Mouse (Mus musculus): Measurements from ENCODE around the gene Flywch1. TPM values are rescaled to one million over a fixed set of nuclear protein-coding genes. Genes with fewer than 3 reads are reported as not detected.

Gene Flywch1
- polyA plus RNA-seq (2012; rRNA removed; ENCODE audit: low replicate concordance): 15.9 and 34.2 TPM in 2 replicates

DNA sequence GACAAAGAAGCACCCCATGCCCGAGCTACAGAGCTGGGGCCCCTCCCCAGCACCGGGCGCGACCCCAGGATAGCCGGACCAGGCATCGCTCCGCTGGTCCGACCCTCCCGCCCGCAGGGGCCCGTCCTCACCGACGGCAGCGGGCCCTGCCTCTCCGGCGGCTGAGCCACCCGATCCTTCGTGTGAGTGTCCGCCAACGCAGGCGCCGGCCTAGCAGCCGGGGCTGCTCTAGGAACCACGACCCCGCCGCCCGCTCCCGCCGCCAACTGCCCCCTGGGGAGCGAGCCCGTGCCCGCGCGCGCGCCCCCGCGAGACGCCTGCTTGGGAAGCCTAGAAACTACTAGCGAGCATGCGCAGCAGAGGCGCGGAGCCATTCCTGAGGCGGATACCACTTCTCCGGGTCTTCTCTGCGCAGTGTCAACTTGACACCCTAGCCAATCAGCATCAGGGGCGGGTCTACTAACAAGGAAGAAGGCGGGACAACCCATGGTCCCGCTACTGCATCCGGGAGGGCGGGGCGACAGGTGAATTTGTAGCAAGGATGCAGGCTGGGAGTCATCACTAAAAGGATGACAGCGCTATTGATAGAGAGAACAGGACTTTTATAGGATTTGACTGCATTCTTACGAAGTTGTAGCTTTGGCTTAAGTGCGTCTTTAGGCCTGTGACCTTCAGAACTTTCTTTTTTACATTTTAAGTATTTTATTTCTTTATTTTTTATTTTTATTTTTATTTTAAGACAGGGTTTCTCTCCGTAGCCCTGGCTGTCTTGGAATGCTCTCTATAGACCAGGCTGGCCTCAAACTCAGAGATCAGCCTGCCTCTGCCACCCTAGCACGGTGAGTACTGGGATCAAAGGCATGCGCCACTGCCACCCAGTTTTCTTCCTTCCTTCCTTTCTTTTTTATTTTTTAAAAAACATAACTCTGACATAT is at the start of gene Flywch1:
TSS of gene Flywch1 (minus strand) at position 319 of the 935 bp plus-strand sequence.

DNA sequence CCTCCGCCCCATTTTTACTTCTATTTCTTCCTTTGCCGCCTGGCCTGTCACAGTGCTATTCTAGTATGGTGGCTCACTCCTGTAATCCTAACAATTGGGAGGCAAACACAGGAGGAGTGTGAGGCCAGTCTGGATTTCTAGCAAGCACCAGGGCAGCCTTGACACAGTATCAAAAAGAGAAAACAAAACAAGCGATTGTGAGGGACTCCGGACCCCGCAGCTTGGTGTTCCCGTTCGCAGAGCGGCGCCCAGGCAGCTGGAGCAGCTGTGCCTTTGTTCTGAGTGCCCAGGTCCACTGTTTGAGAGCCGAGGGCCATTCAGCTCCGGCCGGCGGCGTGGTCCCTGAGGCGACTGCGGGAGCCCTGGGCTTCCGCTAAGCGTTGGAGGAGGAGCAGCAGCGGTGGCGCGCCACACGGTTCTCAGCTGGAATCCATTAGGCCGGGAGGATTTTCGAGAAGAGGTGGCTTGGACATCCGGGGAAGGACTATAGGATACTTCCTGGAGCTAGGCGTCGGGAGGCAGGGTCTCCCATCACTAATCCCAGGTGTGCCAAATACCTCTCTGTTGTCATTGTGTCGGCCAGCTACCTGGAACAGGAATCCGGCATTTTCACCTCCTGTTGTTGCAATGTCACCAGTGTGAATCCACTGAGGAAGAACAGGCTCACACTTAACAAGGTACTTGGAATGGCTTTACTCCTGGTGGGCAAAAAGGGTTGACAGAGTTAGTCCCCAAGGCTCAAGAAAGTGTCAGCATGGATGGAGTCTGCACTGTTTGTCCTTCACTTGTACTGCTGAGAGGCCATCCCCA is 19.1 kb upstream of the Flywch1 start, which contains the start of gene Srrm2:
TSS of gene Srrm2 (plus strand) at position 264 of the 810 bp plus-strand sequence.

DNA sequence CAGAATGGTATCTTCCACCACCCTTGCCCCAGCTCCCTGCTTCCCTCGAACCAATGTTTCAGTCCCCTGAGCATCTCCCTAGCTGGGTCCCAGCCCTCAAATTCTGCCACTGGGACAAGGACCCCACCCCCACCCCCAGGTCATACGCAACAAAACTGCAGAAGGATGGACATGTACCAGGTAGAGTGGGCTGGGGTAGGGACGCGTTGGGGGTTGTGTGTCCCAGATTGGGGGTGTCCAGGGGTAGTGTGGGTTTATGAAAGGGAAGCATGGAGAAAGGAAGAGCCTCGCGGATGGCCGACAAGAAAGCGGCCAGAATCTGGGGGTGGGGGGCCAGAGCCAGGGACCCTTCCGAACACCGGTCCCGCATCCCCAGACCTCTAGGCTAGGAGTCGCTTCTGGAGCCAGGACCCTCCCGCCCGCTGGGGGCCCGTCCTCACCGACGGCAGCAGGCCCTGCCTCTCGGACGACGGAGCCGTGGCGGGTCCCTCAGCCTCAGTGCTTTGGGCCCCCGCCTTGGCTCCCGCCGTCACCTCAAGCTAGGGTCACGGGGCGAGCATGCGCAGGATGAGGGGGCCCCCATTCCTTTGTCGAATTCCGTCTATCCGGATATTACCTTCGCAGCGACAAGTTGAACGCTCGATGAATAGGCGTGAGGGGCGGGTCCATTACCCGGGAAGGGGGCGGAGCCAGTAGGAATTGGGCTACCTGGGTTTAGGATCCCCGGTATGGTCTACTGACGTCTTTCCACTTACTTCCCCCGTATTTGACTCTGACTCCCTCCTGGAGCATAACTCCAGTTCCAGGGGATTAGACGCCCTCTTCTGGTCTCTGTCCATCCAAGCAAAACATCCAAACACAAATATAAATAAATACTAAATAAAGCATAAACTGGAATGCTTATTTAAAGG is 14.4 kb upstream of the Flywch1 start, which contains the start of gene Flywch2:
TSS of gene Flywch2 (minus strand) at position 521 of the 911 bp plus-strand sequence.

DNA sequence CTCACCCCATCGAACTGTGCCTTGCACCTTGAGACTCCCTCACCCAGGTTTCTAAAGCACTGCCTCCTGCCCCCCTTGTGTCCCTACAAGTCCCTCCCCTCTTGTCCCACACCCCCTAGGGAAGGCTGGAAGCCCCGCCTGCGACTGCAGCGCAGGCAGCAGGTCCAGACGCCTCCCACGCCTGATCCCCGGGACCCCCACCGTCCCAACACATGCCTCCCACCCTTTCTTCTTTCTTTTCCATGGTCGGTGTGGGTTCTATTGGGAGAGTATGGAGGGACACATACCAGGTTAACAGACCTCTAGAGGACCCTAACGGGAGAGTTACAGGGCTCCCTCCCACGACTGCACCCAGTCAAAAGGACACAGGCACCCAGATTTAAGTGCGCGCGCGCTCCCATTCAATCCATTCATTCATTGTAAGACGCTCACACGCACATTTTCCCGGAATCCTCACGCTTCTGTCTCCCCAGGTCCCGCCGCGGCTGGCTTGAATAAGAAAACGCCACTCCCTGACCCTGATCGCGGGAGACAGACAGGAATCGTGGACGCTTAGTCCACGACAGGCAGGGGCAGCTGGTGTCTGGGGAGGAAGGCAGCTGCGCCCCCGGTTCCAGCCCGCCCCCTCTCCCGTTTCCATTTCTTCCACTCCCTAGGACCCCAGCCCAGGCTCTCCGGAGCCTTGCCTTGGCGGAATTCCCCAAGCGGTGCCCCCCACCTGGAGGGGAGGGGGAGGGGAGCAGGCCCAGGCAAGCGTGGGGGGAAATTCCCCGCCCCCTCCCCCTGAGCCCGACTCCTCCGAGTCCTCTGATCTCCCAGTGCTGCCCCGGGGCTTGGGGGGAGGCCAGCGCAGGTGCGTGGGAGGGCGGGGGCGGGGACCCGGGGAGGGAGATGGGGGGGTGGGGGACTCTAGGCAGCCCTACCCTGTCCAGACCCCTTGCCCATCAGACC is 25.8 kb downstream of the Flywch1 start, which contains the start of gene Kremen2:
TSS of gene Kremen2 (minus strand) at position 533 of the 951 bp plus-strand sequence.

DNA sequence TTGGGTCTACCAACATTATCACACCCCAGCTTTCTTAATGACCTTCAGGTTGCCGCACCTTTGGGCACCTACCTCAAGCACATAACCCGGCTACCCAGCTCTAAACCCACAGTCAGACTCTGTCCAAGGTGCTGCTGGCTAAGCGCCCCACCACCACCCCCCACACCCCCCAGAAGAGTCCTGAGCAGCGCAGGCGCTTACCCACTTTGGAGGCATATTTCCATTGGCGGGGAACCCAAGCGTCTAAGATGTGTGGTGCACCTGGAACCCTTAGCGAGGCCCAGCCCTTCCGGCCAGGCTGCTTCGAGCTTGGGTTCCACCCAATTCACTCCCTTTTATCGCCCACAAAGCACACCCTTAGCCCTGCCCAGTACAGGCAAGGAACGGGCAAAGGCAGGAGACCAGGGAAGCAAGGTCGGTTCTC is 30.8 kb downstream of the Flywch1 start, which contains the start of gene Paqr4:
TSS of gene Paqr4 (minus strand) at position 270 of the 424 bp plus-strand sequence.

DNA sequence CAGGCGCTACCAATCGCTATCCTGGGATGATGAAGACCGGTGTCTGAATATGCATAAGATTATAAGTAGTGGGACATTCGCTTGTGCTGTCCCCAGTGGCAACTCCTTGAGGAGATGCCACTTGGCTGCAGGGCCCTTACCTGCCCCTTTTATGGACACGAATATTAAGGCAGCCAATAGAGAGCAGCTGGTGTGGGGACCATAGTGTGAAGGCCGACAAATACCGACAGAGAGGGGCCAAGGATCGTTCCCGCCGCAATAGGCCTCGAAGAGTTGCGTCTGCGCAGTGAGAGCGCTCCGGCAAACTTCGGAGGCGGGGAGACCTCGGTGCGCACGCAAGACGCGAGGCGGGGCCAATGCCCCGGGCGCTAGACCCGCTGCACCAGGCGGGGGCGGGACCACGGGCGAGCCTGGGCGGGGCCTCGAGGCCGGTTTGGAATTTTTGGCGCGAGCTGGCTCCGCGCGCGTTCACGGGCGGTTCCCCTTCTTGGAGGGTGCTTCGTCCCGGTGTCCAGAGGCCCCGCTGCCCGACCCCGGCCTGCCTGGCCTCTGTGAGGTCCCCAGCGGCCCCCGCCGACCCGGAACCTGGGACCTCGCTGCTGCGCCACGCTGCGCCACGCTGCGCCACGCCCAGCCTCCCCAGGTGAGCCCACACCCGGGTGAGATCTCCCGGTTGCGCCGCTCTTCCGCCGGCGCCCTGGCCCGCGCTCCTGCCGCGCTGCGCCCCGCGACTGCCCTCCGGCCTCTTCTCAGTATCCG is 45.2 kb downstream of the Flywch1 start, which contains the start of gene Pkmyt1:
TSS of gene Pkmyt1 (plus strand) at position 338 of the 759 bp plus-strand sequence.

DNA sequence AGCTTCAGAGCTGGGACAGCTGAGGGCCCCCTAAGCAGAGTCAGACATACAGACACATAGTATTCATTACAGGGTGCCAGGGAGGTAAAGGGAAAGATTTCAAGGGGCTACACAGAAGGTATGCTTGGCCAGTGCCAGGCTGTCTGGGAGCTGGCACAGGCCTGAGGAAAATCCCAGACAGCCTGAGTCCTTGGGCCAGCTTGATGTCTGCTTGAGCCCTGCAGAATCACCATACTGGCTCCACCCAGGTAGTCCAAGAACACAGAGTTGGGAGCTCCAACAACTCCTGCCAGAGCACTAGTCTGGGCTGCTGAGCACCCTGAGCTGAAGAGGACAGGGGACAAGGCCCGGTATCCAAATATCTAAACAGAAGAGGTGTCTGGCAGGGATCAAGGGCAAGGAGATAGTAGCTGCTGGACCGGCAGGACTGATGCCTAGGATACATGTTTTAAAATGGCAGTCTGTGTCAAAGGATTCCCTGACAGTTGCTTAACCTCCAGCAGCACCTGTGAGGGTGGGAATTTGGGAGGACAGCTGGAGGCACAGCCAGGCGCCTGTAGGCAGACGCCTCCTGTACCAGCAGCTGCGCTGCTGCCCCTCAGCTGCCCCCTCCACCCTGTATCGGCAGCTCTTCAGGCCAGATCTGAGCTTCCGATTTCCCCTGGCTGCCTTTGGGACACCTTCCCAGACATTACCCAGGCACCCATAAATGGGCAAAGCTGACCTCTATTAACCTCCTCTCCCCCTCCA is 48.9 kb downstream of the Flywch1 start, which contains the start of gene 1520401A03Rik:
TSS of gene 1520401A03Rik (minus strand) at position 408 of the 750 bp plus-strand sequence.

Other genes starting within 250 kb of the Flywch1 start
- gene Zfp213, start 207.4 kb downstream of the Flywch1 start, polyA plus RNA-seq (2012; rRNA removed; ENCODE audit: low replicate concordance): 12.0 and 13.1 TPM in 2 replicates
- 6.5 and 13.2 TPM in 2 replicates for gene Zfp13, start 172.1 kb downstream of the Flywch1 start, polyA plus RNA-seq (2012; rRNA removed; ENCODE audit: low replicate concordance)
- not detected in 2 replicates for gene Zscan10, start 170.7 kb downstream of the Flywch1 start, polyA plus RNA-seq (2012; rRNA removed; ENCODE audit: low replicate concordance)
- gene Mmp25, start 126.3 kb downstream of the Flywch1 start, polyA plus RNA-seq (2012; rRNA removed; ENCODE audit: low replicate concordance): 0.81 and 1.5 TPM in 2 replicates
- gene Bicdl2, start 111.1 kb downstream of the Flywch1 start, polyA plus RNA-seq (2012; rRNA removed; ENCODE audit: low replicate concordance): 5.3 and 6.5 TPM in 2 replicates
- gene Hcfc1r1, start 98.0 kb downstream of the Flywch1 start, polyA plus RNA-seq (2012; rRNA removed; ENCODE audit: low replicate concordance): 423 and 457 TPM in 2 replicates
- 22.7 and 23.3 TPM in 2 replicates for gene Thoc6, start 97.7 kb downstream of the Flywch1 start, polyA plus RNA-seq (2012; rRNA removed; ENCODE audit: low replicate concordance)
- gene Tnfrsf12a, start 94.1 kb downstream of the Flywch1 start, polyA plus RNA-seq (2012; rRNA removed; ENCODE audit: low replicate concordance): 16.8 and 17.2 TPM in 2 replicates
- 0.44 and 1.2 TPM in 2 replicates for gene Cldn6, start 92.4 kb downstream of the Flywch1 start, polyA plus RNA-seq (2012; rRNA removed; ENCODE audit: low replicate concordance)
- 0.14 and 0.55 TPM in 2 replicates for gene Cldn9, start 87.6 kb downstream of the Flywch1 start, polyA plus RNA-seq (2012; rRNA removed; ENCODE audit: low replicate concordance)
- 0.05 and 0.09 TPM in 2 replicates for gene 1520401A03Rik, start 48.8 kb downstream of the Flywch1 start, polyA plus RNA-seq (2012; rRNA removed; ENCODE audit: low replicate concordance)
- gene Pkmyt1, start 45.3 kb downstream of the Flywch1 start, polyA plus RNA-seq (2012; rRNA removed; ENCODE audit: low replicate concordance): 58.5 and 61.5 TPM in 2 replicates
- 144 and 151 TPM in 2 replicates for gene Paqr4, start 30.7 kb downstream of the Flywch1 start, polyA plus RNA-seq (2012; rRNA removed; ENCODE audit: low replicate concordance)
- gene Kremen2, start 25.8 kb downstream of the Flywch1 start, polyA plus RNA-seq (2012; rRNA removed; ENCODE audit: low replicate concordance): 5.0 and 7.8 TPM in 2 replicates
- gene Flywch2, start 14.5 kb upstream of the Flywch1 start, polyA plus RNA-seq (2012; rRNA removed; ENCODE audit: low replicate concordance): 3.8 and 6.0 TPM in 2 replicates
- gene Srrm2, start 18.9 kb upstream of the Flywch1 start, polyA plus RNA-seq (2012; rRNA removed; ENCODE audit: low replicate concordance): 340 and 451 TPM in 2 replicates
- gene Elob, start 57.5 kb upstream of the Flywch1 start, polyA plus RNA-seq (2012; rRNA removed; ENCODE audit: low replicate concordance): 480 and 804 TPM in 2 replicates
- gene Prss33, start 64.5 kb upstream of the Flywch1 start, polyA plus RNA-seq (2012; rRNA removed; ENCODE audit: low replicate concordance): 0.11 and 1.1 TPM in 2 replicates
- 308 and 338 TPM in 2 replicates for gene Prss32, start 72.3 kb upstream of the Flywch1 start, polyA plus RNA-seq (2012; rRNA removed; ENCODE audit: low replicate concordance)
- 2.4 and 2.8 TPM in 2 replicates for gene Prss41, start 72.6 kb upstream of the Flywch1 start, polyA plus RNA-seq (2012; rRNA removed; ENCODE audit: low replicate concordance)
- gene Prss21, start 96.5 kb upstream of the Flywch1 start, polyA plus RNA-seq (2012; rRNA removed; ENCODE audit: low replicate concordance): not detected in 2 replicates
- not detected in 2 replicates for gene Dcpp1, start 109.3 kb upstream of the Flywch1 start, polyA plus RNA-seq (2012; rRNA removed; ENCODE audit: low replicate concordance)
- gene Dcpp2, start 109.3 kb upstream of the Flywch1 start, polyA plus RNA-seq (2012; rRNA removed; ENCODE audit: low replicate concordance): not detected in 2 replicates
- not detected in 2 replicates for gene Dcpp3, start 145.9 kb upstream of the Flywch1 start, polyA plus RNA-seq (2012; rRNA removed; ENCODE audit: low replicate concordance)
- gene Sbp, start 170.1 kb upstream of the Flywch1 start, polyA plus RNA-seq (2012; rRNA removed; ENCODE audit: low replicate concordance): not detected in 2 replicates
- not detected in 2 replicates for gene Sbpl, start 183.7 kb upstream of the Flywch1 start, polyA plus RNA-seq (2012; rRNA removed; ENCODE audit: low replicate concordance)
- gene Prss30, start 209.0 kb upstream of the Flywch1 start, polyA plus RNA-seq (2012; rRNA removed; ENCODE audit: low replicate concordance): 22.5 and 226 TPM in 2 replicates
- gene Prss22, start 226.5 kb upstream of the Flywch1 start, polyA plus RNA-seq (2012; rRNA removed; ENCODE audit: low replicate concordance): 0.25 and 0.68 TPM in 2 replicates

Data from duodenum, adult 2 months (tissue).